Mouse (Mus musculus) heart, postnatal 0 days (tissue): ENCODE results near the gene 1600014C23Rik.

ENCODE experiments used
- CTCF ChIP-seq: IDR thresholded peaks from 2 replicates; pipeline ENCODE4 v1.5.1; 2016; ENCODE audit warnings: antibody characterized with exemption, control low read depth, low read depth
- EP300 ChIP-seq: IDR thresholded peaks from 2 replicates; pipeline ENCODE4 v1.6.1; 2016; ENCODE audit warnings: antibody characterized with exemption, low read depth

GRCm38 (mm10) chr17:45718323-45718722, 15.3 kb downstream of the 1600014C23Rik start:
- TF ChIP-seq CTCF (peak; percentile 81), EP300 (no peak)
